Mouse (Mus musculus) cerebral cortex, adult 2 months (tissue): ENCODE results near the gene Tob2.

Experiments
- WGBS: fragments of 180-500 bp; shearing (Covaris S2); methylation state at CpG from one replicate; pipeline ENCODE4 v1.1.7; 2018; 5-methylcytosine and 5-hydroxymethylcytosine counted together

Tob2 gene

GRCm38 (mm10) chr15:81838554-81839235 is 19.9 kb downstream of the Tob2 start:
- WGBS: 49% methylated on average over 14 of the region's 14 CpGs

- 72% methylated on average over 7 of the region's 7 CpGs for WGBS
Observed at GRCm38 (mm10) chr15:81836966-81837920, 21.4 kb downstream of the Tob2 start.

- WGBS: 5% methylated on average over 33 of the region's 33 CpGs
Observed at GRCm38 (mm10) chr15:81836124-81836821, 22.3 kb downstream of the Tob2 start.

- WGBS: 82% methylated on average over 10 of the region's 10 CpGs
Observed at GRCm38 (mm10) chr15:81835007-81835880, 23.4 kb downstream of the Tob2 start.

GRCm38 (mm10) chr15:81834171-81834841 is 24.3 kb downstream of the Tob2 start:
- WGBS: 72% methylated on average over 3 of the region's 3 CpGs

DNA sequence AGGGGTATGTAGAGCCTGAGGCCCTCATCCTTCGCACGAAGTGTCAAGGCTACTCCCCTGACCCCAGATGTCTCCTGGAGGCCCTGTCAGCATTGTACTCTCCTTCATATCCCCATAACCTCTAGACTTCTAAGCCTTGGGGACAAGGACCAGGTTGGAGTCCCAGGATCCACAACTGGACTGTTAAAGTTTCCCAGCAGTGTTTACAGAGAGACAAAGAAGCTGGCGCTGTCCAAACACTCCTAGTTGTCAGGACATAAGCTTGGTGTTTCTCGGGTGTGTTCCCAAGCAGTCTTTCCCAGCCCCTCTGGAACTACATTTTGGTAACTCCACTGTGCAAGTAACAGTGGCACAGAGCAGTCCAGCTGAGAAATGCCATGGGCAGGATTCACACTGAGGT is 25.1 kb downstream of the Tob2 start:
- WGBS: 84% methylated on average over 4 of the region's 4 CpGs

- 69% methylated on average over 3 of the region's 3 CpGs for WGBS
Observed at GRCm38 (mm10) chr15:81832219-81832618, 26.4 kb downstream of the Tob2 start.

- WGBS: 23% methylated on average over 24 of the region's 24 CpGs
Observed at GRCm38 (mm10) chr15:81831136-81831825, 27.3 kb downstream of the Tob2 start.

DNA sequence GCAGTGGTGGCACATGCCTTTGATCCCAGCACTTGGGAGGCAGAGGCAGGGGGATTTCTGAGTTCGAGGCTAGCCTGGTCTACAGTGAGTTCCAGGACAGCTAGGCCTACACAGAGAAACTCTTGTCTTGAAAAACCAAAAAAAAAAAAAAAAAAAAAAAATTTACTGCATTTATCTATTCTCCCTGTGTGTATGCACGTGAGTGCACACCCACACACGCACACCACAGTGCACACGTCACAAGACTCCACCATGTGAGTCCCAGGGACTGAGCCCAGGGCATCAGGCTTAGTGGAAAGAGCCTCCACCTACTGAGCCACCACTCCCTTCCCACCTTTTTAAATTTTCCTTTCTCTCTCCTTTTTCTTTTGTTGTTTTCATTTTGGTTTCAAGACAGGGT is 28.1 kb downstream of the Tob2 start:
- 74% methylated on average over 4 of the region's 4 CpGs for WGBS

- 73% methylated on average over 2 of the region's 2 CpGs for WGBS
Observed at GRCm38 (mm10) chr15:81829208-81829580, 29.4 kb downstream of the Tob2 start.

GRCm38 (mm10) chr15:81828426-81829207 is 30.0 kb downstream of the Tob2 start:
- 75% methylated on average over 7 of the region's 7 CpGs for WGBS

DNA sequence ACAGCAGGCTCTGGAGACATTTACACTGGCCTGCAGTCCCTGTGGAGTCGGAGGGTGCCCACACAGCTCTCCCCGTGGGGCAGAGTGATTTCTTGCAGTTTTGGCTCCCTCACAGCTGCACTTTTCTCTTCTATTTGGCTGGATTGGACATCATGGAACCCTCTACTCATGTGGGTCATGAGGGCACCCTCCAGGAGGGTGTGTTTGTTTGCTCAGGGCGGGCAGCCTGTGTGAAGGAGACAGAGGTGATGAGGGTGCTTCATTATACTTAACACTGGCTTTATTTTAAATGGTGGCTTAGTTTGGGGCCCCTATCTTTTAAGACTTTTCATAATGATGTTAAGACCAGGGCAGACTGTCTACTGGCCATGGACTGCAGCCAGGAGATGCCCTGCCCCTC is 33.8 kb downstream of the Tob2 start:
- 77% methylated on average over 3 of the region's 3 CpGs for WGBS

DNA sequence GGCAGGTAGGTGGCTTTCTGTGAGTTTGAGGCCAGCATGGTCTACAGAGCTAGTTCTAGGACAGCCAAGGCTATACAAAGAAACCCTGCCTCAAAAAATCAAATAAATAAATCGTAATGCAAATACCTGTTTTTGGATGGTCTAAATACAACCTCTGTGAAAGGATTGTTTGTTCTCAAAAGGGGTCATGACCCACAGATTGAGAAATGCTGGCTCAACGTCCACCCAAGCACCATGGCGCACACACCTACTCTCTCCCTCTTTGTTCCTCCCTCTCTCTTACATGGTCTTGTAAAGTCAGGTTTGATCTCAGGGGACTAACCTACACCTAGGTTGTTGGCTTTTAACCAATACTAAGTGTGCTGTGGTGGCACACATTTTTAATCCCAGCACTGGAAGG is 36.0 kb downstream of the Tob2 start:
- WGBS: 76% methylated on average over 3 of the region's 3 CpGs

DNA sequence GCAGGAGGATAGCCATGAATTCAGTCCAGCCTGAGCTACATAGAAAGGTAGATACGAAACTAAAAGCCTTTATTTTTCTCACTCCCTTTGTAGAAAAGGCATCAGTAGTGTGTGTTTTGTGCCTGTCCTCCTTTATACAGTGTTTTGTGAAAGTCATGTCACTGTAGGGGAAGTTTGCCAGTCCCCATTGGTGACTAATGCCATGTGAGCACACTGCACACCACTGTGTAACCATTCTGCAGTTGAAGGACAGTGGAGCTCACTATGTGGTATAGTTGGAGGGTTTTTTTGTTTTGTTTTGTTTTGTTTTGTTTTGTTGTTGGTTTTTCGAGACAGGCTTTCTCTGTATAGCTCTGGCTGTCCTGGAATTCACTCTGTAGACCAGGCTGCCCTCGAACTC is 40.2 kb downstream of the Tob2 start:
- WGBS: 79% methylated on average over 3 of the region's 3 CpGs

- 47% methylated on average over 12 of the region's 12 CpGs for WGBS
Observed at GRCm38 (mm10) chr15:81814716-81815370, 43.8 kb downstream of the Tob2 start.

DNA sequence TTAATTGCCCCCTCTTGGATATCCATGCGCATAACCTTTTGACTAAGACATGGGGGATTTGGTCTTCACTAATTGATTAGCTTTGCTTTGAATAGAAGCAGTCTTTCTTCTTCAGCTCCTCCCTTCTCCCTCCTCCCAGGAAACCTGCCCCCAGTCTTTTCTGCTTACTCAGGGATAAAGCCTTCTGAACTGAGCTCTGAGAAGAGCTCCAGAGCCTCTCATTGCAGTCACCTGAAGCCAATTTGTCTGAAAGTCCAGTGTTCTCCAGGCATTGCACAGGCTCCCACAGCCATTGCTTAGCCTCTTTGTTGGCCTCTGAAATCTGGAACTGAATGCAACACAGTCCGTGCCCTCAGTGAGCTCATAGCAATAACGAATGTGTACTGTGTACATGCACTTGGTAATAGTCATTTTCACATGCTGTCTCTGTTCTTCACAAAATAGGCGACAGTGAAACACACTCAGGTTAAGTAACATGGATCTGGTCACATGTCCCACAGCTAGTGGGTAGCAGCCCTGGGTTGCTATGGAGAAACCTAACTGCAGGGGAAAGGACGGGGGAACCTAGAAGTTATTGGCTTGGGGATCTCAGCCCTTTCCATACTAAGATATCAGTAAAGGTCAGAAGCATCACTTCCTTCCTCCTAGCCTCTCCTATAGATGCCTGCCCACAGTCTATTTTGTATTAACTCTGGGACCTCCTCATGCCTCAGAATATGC is 44.5 kb downstream of the Tob2 start:
- 22% methylated on average over 5 of the region's 5 CpGs for WGBS

DNA sequence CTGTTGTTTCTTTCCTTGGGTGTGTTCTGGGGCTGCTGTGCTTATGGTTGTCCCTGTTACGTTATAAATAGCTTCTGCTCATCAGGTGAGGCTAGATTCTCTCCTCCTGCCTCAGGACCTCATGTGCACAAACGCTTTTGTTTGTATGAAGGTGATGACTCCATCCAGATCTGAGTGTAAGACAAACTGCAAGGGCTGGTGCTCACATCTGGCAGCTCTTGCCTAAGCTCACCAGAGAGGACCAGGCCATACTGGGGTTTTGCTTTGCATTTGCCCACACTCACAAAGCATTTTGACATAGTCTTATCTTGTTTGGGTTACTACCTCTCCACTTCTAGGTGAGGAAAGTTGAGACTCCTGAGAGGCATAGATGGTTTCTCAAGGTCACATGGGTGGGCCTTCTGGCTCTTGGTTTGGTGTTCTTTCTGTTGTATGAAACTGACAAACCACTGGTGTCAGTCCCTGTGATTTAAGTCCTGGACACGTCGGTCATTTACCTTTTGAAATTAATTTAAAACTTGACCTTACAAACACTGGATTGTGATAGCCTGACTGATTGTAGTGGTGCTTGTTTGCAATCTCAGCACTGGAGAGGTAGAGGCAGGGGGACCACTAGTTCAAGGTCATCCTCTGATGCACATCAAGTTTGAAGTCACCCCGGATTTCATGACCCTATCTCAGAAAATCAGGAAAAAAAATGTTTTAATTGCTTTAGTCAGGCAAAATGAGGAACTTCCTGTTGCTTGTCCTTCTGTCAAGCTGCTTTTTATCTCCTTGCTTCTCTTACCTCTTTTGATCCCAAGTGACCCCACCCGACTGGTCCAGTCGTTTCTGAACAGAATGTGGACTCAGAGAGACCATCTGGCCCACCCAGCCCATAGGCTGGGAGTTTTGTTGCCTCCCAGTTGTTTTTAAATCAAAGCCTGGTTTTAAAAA is 45.6 kb downstream of the Tob2 start:
- WGBS: 47% methylated on average over 7 of the region's 7 CpGs
